Mouse (Mus musculus) C2C12 (cell line): Measurements from ENCODE around the gene H3f3a.

Experiments used
- CEBPB ChIP-seq: IDR thresholded peaks from one replicate; pipeline ENCODE4 v1.6.1; 2011; ENCODE audit warnings: low read depth, mild to moderate bottlenecking, control low read depth, moderate library complexity
- CTCF ChIP-seq: IDR thresholded peaks from one replicate; pipeline ENCODE4 v1.5.1; 2011; ENCODE audit not compliant: control insufficient read depth, insufficient read depth, insufficient read length
- MYOD1 ChIP-seq: IDR thresholded peaks from one replicate; pipeline ENCODE4 v1.6.1; 2011; ENCODE audit warnings: low read depth; ENCODE audit not compliant: control insufficient read depth, insufficient read length
- USF1 ChIP-seq: IDR thresholded peaks from one replicate; pipeline ENCODE4 v1.6.1; 2011; ENCODE audit warnings: low read depth, mild to moderate bottlenecking, control low read depth, moderate library complexity

GRCm38 (mm10) chr1:180838014-180838413 is 24.3 kb upstream of the H3f3a start:
- TF ChIP-seq CTCF (no peak), CEBPB (no peak), USF1 (no peak), MYOD1 (no peak)
